Mouse (Mus musculus) left cerebral cortex, postnatal 14 days (tissue): ENCODE data around the gene Tlr3. TPM values are rescaled to one million over a fixed set of nuclear protein-coding genes. Genes with fewer than 3 reads are reported as not detected.

Source experiments
- DNase-seq, 2 experiments: peaks; one replicate each; pipeline ENCODE4 v3.0.0; 2021 to 2022; ENCODE audit warnings: low spot score in 2 of 2, mixed read lengths in 1 of 2
- intact Hi-C: fragments of 180-260 bp; cut with DNase I; formaldehyde crosslinking; loops from one replicate; pipeline ENCODE4 v1.15.1; 2025
- total RNA-seq, 2 experiments: library from RNA; stranded (reverse); gene quantifications; 2 replicates each; pipeline ENCODE4 v1.2.3; 2021

Tlr3 gene
- total RNA-seq, 2 experiments from 2014 or later, result 6.6 to 6.9 TPM

DNA sequence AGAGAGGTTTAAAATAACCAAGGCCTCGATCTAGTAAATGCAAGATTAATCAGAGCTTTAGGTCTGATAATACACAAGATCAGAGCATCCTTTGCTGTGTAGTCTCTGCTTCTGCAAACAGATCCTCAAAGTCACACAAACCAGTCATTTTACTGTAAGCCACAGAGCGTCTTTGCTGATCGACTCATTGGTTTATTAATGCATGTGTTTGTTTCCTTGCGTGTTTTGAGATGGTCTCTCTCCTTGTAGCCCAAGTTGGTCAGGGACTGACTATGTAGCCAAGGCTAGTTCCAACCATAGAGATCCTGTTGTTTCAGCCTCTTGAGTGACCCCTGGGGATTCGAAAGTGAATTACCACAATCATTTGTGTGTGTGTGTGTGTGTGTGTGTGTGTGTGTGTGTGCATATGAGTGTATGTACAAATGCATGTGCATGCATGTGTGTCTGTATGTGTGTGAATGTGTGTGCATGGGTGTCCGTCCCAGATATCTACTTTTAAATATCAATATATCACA is 51.7 kb downstream of the Tlr3 start:
- intact Hi-C loops, result no loop called here
- DNase-seq, result peak in 1 of 2 experiments; percentile 53

DNA sequence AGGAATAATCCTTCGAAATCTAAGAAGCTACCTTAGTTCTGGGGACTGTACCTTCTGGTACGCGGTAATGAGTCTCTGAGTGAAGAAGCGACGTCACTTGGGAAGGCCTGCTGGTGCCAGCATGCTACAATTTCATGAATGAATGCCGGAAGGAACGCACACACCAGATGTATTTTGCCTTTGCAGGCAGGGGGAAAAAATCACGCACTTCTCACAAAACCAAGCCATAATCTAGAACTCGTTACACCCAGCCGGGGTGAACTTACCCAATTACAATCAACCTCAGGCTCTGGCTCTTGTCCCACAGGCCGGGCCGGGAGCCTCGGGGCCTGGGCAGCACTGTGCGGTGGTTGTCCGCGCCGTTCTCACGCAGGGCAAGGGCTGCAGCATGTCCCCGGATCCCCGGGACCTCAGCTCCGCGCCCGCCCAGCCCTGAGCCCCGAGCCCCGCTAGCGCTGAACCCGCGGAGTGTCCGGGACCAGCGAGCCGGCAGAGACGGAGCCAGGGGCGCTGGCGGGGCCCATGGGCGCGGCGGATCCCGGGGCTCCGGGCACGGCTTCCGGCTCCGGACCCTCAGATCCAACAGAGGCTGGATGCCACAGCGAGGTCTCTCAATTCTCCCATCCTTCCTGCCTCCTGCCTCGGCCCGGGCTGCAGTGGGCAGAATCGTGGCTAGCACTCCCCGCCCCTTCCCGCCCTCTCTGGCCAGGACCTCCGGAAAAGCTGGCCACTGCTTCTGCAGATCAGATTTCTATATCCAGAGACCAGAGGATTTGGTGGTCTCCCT is 52.6 kb downstream of the Tlr3 start:
- peak; percentile 36 to 39 for DNase-seq
- intact Hi-C loops, result no loop called here

DNA sequence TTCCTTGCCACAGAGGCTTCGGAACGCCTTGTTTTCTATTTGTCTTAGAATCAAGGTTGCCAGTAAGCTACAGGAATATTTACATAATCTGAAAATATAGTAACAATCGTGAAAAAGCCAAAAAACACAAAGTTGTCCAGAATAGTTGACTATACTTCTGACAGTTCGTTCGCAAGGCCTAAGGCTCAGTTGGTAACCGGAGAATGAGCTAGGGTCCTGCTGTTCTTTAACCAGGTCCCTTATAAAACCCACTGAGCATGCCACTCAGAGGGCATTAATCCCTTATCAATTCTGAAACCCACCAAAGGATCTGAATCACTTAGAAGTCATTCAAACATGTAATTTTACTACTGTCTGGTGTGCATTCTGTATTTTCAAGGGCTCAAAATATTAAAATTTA is 55.1 kb downstream of the Tlr3 start:
- DNase-seq, result no peak
- intact Hi-C loops, result no loop called here

Other genes with a start within 250 kb of the Tlr3 start
- gene F11, start 149.0 kb downstream of the Tlr3 start, total RNA-seq, result not detected
- gene Klkb1, start 116.2 kb downstream of the Tlr3 start, total RNA-seq, result not detected
- gene Gm45753, start 102.6 kb downstream of the Tlr3 start, total RNA-seq, result not detected
- gene Cyp4v3, start 77.9 kb downstream of the Tlr3 start, total RNA-seq, result 1 to 10 TPM; 4.1 to 4.3 TPM
- 10 to 100 TPM; 23.1 to 23.8 TPM for gene Fam149a, start 28.8 kb downstream of the Tlr3 start, total RNA-seq
- gene Sorbs2, start 96.7 kb upstream of the Tlr3 start, total RNA-seq, result 100 to 1,000 TPM; 258 to 338 TPM